Mouse (Mus musculus): ENCODE data around the gene Zbtb20.

The Zbtb20 gene

GRCm38 (mm10) chr16:42972872-42973271 lies 97.2 kb downstream of the Zbtb20 start:
- peak; percentile 74; the same call in 1 of the 2 replicates for TF ChIP-seq GATA4 (IDR thresholded peaks at IDR 0.05; ENCODE audit: insufficient replicate concordance, low read length)

- TF ChIP-seq GATA4 (IDR thresholded peaks at IDR 0.05; ENCODE audit: insufficient replicate concordance, low read length), result no peak
Observed at GRCm38 (mm10) chr16:42998896-42999295, 123.2 kb downstream of the Zbtb20 start.

- no peak for TF ChIP-seq GATA4 (IDR thresholded peaks at IDR 0.05; ENCODE audit: insufficient replicate concordance, low read length)
Observed at GRCm38 (mm10) chr16:43026351-43026750, 150.7 kb downstream of the Zbtb20 start.

DNA sequence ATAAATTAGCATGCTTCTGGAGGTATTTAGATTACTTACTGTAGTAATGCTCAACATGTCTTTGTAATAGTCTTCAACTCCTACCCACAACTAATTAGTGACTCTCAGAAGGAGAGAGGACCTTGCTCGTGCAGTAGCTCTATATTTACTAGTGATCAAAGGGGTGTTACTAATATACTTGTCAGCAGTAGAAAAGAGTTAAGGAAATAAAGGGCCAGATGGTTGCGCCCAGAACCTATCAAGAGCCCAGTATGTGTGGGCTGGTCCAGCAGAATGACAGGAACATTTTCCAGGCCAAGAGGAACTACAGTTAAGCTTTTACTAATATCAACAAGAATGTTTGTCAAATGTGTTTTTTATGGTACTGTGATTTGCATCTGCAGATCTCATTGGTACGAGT lies 153.6 kb downstream of the Zbtb20 start:
- TF ChIP-seq GATA4 (IDR thresholded peaks at IDR 0.05; ENCODE audit: insufficient replicate concordance, low read length), result no peak

GRCm38 (mm10) chr16:43035709-43036108 lies 160.0 kb downstream of the Zbtb20 start:
- no peak for TF ChIP-seq GATA4 (IDR thresholded peaks at IDR 0.05; ENCODE audit: insufficient replicate concordance, low read length)

DNA sequence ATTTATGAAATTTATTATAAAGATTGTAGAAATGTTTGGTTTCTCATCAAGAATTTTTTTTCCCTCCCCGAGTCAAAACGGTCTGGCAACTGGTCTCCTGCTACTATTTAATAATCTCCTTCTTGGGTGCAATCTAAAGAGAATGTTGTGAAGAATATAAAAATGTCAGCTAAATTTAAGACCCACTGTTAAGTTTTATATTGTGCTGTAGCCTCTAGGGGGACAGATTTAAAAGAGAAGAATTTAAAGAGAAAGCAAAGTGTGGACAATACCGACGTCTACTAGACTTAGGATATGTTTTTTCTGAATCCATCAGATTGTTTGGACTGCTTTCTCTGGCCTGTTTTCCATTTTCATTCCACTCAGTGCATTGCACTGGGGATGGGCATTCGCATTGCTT lies 160.8 kb downstream of the Zbtb20 start:
- no peak for TF ChIP-seq GATA4 (IDR thresholded peaks at IDR 0.05; ENCODE audit: insufficient replicate concordance, low read length)

GRCm38 (mm10) chr16:43037320-43037719 lies 161.6 kb downstream of the Zbtb20 start:
- TF ChIP-seq GATA4 (IDR thresholded peaks at IDR 0.05; ENCODE audit: insufficient replicate concordance, low read length), result no peak

- no peak for TF ChIP-seq GATA4 (IDR thresholded peaks at IDR 0.05; ENCODE audit: insufficient replicate concordance, low read length)
Observed at GRCm38 (mm10) chr16:43045611-43046010, 169.9 kb downstream of the Zbtb20 start.

- no peak for TF ChIP-seq GATA4 (IDR thresholded peaks at IDR 0.05; ENCODE audit: insufficient replicate concordance, low read length)
Observed at GRCm38 (mm10) chr16:43046686-43047085, 171.0 kb downstream of the Zbtb20 start.

GRCm38 (mm10) chr16:43069666-43070295 lies 194.1 kb downstream of the Zbtb20 start:
- 0 out of 2 replicates have a peak, but pooled peaks have one; percentile 18 for TF ChIP-seq GATA4 (IDR thresholded peaks at IDR 0.05; ENCODE audit: insufficient replicate concordance, low read length)

GRCm38 (mm10) chr16:43071875-43072274 lies 196.2 kb downstream of the Zbtb20 start:
- no peak for TF ChIP-seq GATA4 (IDR thresholded peaks at IDR 0.05; ENCODE audit: insufficient replicate concordance, low read length)

DNA sequence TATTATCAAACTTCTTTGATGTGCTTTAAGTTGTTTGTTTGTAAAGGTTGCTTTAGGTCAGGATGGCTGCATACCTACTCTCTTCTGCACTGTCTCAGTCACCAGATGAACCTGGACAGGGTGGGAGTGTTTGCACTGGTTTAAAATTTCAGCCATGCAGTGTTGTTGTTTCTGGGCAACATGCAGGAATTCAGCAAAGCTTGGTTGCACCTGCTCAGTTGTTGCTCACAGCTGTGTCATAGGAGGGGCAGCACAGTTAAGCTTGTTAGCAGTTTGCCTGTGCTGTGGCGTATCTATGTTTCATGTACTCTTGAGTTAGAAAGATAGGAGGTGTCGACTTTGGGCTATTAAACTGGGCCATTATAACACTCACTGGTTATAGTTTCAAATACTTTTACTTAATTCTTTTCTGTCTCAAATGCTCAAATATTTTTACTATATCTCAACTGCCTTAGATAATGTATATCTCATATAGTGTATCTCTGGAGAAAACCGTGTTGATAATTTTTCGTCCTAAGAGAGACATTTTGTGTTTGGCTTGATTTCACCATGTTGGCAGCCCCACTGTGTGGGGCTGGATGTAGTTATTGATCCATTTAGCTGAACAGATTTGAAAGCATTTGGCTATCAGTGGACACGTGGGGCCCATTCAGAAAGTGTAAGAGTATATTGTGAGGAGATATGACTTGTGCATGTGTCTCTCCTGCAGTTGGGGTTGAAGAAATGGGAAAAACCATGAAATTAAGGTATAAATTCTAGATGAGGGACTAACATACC lies 197.3 kb downstream of the Zbtb20 start:
- no peak for TF ChIP-seq GATA4 (IDR thresholded peaks at IDR 0.05; ENCODE audit: insufficient replicate concordance, low read length)

DNA sequence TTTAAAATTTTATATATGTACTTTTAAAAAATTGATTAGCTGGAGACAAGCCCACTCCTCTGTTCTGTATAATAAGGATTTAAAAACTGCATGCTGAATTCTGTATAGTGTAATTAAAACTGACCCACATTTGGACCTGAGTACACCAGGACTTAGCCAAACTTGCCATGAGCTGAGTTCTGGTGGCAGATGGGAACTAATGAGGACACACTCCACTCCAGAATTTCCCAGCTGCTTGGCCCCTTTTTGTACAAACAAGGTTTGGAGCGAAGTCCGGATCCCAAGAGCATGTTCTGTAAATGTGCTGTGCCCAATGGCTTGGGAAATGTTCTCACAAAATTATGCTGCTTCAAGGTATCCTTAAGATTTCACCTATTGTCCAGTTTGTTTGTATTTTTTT lies 204.7 kb downstream of the Zbtb20 start:
- no peak for TF ChIP-seq GATA4 (IDR thresholded peaks at IDR 0.05; ENCODE audit: insufficient replicate concordance, low read length)

DNA sequence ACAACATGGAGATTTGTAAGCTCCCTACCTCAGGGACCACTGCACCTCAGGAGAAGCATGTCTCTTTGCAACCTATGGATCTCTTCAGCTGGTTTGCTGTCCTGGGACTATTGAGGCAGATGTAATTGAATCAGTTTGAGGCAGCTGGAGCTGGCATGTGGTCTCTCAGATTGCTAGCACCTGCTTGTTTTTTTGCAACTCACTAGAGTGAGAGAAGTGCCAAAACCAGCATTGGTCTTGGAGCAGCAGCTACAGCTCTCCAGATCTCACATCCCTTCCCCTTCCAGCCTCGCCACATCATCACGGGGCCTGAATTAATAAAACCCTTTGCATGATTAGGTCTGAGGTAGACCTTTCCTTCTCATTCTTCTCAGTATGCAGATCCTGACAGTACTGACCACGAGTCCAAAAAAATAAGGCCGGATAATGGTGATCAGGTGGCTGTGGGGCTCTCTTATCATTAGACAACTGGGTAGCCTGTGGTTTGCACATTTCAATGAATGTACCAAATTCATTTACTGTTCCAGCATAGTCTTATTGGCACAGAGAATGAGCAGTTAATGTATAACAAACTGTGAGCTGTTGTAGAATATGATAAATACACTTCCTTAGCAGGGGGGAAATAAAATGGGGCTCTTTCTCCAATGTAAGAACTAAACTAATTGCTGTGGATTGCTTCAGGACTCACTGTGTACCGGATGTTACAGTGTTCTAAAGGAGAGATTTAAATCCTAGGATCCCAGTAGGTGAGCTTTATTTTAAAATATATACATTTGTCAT lies 205.4 kb downstream of the Zbtb20 start:
- TF ChIP-seq GATA4 (IDR thresholded peaks at IDR 0.05; ENCODE audit: insufficient replicate concordance, low read length), result no peak

- no peak for TF ChIP-seq GATA4 (IDR thresholded peaks at IDR 0.05; ENCODE audit: insufficient replicate concordance, low read length)
Observed at GRCm38 (mm10) chr16:43081995-43082394, 206.3 kb downstream of the Zbtb20 start.

- TF ChIP-seq GATA4 (IDR thresholded peaks at IDR 0.05; ENCODE audit: insufficient replicate concordance, low read length), result no peak
Observed at GRCm38 (mm10) chr16:43082801-43083200, 207.1 kb downstream of the Zbtb20 start.

Measured in liver, adult (tissue).